Mouse (Mus musculus) cerebellum, adult 18-20 months (tissue): Measurements from ENCODE around the gene Aspscr1.
"Not testable (repeated sequence)": the region's sequence is repeated elsewhere in the genome, so short reads cannot be mapped to it uniquely, and the experiment has no call there.

Source experiments
- DNase-seq, 2 experiments: peaks; one replicate each; pipeline ENCODE4 v3.0.0; 2021

The Aspscr1 gene

GRCm38 (mm10) chr11:120719242-120719641 lies 46.5 kb downstream of the Aspscr1 start:
- no peak for DNase-seq

DNA sequence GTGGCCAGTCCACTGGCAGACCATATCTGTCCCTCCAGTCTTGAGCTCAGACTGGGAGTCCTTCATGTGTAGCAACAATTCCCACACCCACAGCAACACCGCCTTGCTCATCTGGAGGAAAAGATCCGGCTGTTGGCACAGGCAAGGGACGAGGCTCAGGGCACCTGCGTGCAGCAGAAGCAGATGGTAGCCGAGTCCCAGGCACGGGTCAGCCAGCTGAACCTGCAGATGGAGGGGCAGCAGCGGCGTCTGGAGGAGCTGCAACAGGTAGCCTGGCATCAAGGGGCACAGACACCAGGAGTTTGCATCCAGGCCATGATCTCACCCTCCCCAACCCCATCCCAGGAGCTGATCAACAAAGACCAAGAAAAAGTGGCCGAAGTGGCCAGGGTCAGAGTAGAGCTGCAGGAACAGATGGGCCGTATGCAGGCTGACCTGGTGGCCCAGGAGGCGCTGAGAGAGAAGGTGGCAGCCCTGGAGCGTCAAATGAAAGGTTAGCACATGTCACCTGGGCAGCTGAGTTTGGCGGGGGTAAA lies 47.1 kb downstream of the Aspscr1 start:
- no peak for DNase-seq

DNA sequence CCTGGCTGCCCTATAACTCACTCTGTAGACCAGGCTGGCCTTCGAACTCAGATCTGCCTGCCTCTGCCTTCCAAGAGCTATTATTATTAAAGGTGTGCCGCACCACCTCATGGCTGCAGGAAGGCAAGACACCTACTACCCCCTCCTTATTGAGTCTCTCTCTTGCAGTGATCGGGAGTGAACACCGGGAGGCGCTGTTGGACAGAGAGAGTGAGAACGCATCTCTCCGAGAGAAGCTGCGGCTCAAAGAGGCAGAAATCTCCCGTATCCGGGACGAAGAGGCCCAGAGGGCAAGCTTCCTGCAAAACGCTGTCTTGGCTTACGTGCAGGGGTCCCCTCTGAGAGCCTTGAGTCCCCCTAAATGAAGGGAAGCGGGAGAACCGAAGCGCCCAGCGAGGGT lies 47.7 kb downstream of the Aspscr1 start:
- DNase-seq = peak; percentile 94 to 95

- peak; percentile 74 to 83 for DNase-seq
These were observed 48.6 kb downstream of the Aspscr1 start, which contains the start of gene Rac3 for GRCm38 (mm10) chr11:120721124-120722066. Rac3 (plus strand) TSS chr11:120721470.

DNA sequence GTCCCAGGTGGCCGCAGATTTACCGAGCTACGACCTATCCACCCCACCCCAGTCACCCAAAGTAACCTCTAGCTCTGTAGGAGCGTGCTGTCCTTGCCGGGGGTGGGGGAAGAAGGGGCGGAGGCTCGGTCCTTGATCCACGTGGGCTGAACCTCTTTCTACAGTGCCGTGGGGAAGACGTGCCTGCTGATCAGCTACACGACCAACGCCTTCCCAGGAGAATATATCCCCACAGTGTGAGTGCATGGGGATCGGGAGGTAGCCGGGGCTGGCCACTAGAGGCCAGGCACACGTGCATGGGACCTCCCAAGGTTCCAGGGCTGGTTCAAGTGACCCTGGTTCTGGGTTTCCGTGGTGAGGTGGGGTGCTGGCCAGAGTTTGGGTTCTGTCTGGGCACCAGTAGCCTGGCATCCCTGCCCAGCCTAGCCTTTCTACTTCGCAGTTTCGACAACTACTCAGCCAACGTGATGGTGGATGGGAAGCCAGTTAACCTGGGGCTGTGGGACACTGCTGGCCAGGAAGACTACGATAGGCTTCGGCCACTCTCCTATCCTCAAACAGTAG lies 49.4 kb downstream of the Aspscr1 start:
- peak in 1 of 2 experiments; percentile 20 for DNase-seq

GRCm38 (mm10) chr11:120722761-120723382 lies 50.1 kb downstream of the Aspscr1 start:
- DNase-seq = peak in 1 of 2 experiments; percentile 9

- DNase-seq = peak in 1 of 2 experiments; percentile 1
These were observed 50.7 kb downstream of the Aspscr1 start for GRCm38 (mm10) chr11:120723509-120723908.

- no peak for DNase-seq
These were observed 53.7 kb downstream of the Aspscr1 start for GRCm38 (mm10) chr11:120726243-120727168.

- DNase-seq = peak; percentile 79 to 91
These were observed 54.4 kb downstream of the Aspscr1 start, which contains the start of gene Dcxr for GRCm38 (mm10) chr11:120727169-120727527. Dcxr (minus strand) TSS chr11:120727281.

GRCm38 (mm10) chr11:120727564-120727963 lies 54.8 kb downstream of the Aspscr1 start:
- no peak for DNase-seq

DNA sequence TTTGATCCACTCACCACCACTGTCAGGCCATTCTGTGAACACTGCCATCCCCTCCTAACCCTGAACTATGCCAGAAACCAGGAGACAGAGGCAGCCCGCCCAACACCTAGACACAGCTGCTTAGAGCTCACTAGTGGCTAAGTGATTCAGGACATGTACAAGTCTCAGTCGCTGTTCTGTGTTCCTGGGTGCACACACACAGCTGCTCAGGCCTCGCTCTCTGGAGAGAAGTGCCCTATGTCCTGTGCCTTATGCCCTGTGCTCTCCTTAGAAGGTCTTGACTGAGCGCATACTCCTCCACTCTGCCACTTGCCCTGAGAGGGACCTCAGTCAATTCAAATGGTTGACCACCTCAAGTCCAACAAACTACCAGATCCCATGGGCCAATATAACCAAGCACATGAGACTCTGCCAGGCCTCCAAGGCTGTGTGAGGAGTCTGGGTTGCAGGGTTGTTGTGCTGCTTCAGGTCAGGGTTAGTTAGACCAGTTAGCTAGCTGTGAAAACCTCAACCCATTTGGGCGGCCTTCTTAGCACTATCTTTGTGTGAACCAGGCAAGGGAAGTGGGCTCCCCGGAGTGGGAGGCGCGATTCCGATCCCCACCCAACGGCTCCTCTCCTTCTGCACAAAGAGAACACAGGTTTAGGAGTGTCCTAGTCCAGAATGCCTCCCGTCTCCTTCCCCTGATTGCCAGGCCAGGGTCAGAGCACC lies 55.9 kb downstream of the Aspscr1 start:
- DNase-seq = no peak

DNA sequence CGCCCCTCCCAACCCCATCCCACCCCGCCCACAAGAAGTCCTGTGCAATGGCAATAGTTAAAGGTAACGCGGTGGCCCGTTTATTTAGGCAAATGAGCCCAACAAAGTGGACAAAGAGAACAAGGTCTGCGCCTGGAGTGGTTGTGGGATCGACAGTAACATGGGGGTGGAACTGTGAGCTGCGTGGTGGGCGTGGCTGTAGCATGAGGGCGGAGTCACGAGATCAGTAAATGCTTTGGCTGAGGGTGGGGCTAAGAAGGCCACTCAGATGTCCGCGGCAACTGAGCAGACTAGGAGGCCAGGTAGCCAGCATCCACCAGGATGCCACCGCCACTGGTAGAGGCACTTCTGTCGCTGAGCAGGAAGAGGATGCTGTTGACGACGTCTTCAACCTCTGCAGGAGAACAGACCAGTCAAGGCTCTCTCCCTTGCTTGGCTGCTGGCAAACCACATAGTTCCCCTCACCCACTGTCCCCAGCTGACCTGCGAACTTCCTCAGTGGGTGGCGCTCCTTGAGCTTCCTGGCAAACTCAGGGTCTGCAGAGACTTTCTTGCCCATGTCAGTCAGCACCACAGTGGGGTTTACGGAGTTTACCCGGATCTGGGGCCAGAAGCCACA lies 56.8 kb downstream of the Aspscr1 start:
- not testable (repeated sequence) for DNase-seq

DNA sequence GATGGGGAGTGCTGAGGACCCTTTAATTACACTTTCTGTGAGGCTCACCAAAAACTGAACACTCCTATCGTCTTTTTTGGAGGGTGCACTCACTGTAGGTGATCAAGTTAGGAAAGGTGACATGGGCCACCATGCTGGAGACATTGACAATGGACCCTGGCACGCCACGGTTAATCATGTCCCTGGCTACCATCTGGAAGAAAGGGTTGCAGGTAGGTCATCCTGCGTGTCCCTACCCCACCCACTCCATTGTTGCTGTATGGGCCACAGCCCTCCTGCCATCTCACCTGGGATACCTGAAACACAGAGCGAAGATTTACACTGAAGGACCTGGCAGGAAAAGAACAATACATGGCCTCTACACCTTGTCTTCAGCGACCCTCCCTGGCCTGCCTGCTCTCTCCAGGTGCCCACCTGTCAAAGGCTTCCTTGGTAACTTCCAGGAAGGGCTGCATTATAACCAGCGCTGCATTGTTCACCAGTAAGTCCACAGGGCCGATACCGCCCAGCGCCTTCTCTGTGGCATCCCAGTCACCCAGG lies 57.6 kb downstream of the Aspscr1 start:
- DNase-seq = no peak

DNA sequence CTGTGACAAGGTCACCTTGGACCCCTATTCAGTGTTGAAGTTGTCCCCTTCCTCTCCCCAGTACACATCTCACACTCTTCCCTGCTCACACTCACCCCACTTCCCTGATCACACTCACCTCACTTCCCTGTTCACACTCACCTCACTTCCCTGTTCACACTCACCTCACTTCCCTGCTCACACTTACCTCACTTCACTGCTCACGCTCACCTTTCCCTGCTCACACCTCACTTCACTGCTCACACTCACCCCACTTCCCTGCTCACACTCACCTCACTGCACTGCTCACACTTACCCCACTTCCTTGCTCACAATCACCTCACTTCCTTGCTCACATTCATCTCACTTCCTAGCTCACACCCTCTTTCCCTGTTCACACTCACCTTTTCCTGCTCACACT lies 58.6 kb downstream of the Aspscr1 start:
- DNase-seq = no peak

DNA sequence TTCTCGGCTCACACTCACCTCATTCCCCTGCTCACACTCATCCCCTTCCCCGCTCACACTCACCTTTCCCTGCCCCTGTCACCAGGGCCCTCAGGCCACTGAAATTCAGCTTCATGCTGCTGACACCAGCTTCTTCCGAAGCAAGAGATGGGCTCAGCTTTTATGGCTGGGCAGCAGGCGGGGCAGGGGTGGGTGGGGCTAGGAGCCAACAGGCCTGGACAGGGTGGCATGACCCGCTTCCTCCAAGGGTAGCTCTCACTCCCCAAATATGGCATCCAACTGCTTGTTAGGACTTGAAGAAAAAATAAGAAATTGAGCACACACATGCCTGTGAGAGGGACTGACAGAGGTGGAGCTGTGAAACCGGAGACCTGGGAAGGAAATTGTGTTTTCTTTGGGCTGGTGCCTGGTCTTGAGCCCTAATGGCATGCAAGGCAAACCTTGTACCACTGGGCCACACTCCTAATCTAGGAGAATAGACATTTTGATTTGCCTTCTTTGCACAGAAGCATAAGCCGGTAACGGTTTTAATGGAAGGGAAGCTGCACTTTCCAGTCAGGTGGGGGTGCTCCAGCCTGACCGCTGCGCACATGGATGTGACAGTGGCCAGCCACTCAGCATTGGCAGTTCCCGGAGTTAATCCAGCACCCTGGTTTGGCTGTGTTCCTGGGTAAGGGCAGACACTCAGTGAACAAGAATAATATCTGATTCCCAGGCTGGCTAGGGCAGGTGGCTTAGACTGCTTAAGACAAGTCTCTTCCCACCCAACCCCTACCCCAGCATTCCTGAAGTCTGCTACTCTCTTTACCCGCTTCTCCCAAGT lies 59.3 kb downstream of the Aspscr1 start, which contains the start of gene Cbr2:
TSS of gene Cbr2 (minus strand) at position 257 of the 823 bp plus-strand sequence.
- no peak for DNase-seq

GRCm38 (mm10) chr11:120733521-120733920 lies 60.7 kb downstream of the Aspscr1 start:
- no peak for DNase-seq

- no peak for DNase-seq
These were observed 63.7 kb downstream of the Aspscr1 start for GRCm38 (mm10) chr11:120736424-120736823.

DNA sequence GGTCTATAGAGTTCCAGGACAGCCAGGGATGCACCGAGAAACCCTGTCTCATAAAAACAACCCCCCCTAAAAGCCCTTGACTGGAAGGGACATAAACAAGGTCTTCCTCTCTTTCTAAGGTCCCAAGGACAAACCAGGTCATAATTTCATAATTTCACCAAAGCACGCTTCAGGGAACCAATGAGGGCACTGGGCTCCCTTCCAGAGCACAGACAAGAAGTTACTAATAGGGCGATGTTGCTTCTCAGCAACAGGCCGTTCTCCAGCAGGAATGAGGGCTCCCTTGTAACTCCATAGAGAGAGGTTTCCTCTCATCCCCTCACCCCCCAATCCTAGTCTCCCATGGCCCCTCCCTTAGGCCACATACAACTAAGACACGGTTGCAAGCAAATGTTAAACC lies 68.2 kb downstream of the Aspscr1 start:
- DNase-seq = no peak

DNA sequence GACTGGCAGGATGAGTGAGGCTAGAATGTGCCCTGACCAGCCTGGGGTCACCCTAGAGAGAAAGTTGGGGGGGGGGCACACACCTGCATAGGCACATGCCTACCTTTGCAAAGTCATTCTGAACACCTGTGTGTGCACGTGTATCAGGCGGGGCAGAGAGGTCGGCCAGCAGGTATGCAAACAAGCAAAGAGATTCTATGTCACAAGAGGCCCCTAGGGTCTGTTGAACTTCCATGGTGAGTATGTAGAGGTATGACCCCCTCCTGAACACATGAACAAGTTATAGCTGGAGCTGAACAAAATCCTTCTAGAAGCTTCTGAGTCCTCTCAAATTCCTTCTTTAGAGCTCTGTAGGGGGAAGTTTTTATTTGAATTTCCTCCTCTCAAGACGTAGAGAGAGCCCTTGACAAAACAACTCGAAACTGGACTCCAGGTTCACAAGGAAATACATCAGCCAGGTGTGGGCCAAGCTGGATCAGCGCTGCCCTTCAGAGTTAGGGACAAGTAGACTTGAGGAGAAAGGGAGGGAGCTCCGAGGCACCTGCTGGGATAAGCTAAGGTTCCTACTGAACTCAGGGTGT lies 71.4 kb downstream of the Aspscr1 start:
- no peak for DNase-seq
